Mouse (Mus musculus) lung, adult 18-20 months (tissue): Measurements from ENCODE around the gene Treh.

Source experiments
- DNase-seq, 2 experiments: peaks; one replicate each; pipeline ENCODE4 v3.0.0; 2022; ENCODE audit warnings: mixed read lengths in 2 of 2

Gene Treh

GRCm38 (mm10) chr9:44735886-44736285, 62.9 kb downstream of the Treh start:
- no peak for DNase-seq
